Mouse (Mus musculus): Measurements from ENCODE around the gene Crtam. TPM values are rescaled to one million over a fixed set of nuclear protein-coding genes. Genes with fewer than 3 reads are reported as not detected.

Crtam gene
- total RNA-seq, 2 experiments from 2014 or later: 0.12 to 0.36 TPM

- TF ChIP-seq CTCF (conservative IDR thresholded peaks at IDR 0.05): peak; percentile 90
- Histone ChIP-seq H3K27ac (no peak overlapping the region), H3K4me3 (no peak overlapping the region)
- DNase-seq (ENCODE audit: low spot score in 2 of 2): peak; percentile 51 to 80
Observed at GRCm38 (mm10) chr9:40989940-40990588, 14.4 kb downstream of the Crtam start.

GRCm38 (mm10) chr9:40984313-40984712 is 20.1 kb downstream of the Crtam start:
- Histone ChIP-seq H3K27ac (no peak overlapping the region), H3K4me3 (no peak overlapping the region)
- DNase-seq (ENCODE audit: low spot score in 2 of 2): no peak
- TF ChIP-seq CTCF (conservative IDR thresholded peaks at IDR 0.05): no peak

DNA sequence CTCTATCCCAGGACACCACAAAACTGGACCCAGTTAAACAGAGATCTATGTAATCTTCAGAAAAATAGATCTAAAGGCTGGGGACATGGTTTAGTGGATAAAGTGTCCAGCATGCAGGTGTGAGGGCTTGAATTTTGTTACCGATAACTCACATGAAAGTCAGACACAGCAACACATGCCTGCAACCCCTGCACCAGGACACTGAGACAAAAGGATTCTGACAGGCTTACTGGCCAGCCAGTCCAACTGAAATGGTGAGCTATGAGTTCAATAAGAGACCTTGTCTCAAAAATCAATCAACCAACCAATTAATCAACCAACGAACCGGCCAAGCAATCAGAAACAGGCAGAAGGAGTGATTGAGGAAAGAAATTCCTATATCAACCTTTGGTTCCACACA is 20.7 kb downstream of the Crtam start:
- Histone ChIP-seq H3K27ac (no peak overlapping the region), H3K4me3 (no peak overlapping the region)
- no peak for TF ChIP-seq CTCF (conservative IDR thresholded peaks at IDR 0.05)
- no peak for DNase-seq (ENCODE audit: low spot score in 2 of 2)

- peak; percentile 19 to 39 for DNase-seq (ENCODE audit: low spot score in 2 of 2)
- TF ChIP-seq CTCF (conservative IDR thresholded peaks at IDR 0.05): peak; percentile 95
- Histone ChIP-seq H3K27ac (no peak overlapping the region), H3K4me3 (no peak overlapping the region)
Observed at GRCm38 (mm10) chr9:40982480-40982879, 21.9 kb downstream of the Crtam start.

DNA sequence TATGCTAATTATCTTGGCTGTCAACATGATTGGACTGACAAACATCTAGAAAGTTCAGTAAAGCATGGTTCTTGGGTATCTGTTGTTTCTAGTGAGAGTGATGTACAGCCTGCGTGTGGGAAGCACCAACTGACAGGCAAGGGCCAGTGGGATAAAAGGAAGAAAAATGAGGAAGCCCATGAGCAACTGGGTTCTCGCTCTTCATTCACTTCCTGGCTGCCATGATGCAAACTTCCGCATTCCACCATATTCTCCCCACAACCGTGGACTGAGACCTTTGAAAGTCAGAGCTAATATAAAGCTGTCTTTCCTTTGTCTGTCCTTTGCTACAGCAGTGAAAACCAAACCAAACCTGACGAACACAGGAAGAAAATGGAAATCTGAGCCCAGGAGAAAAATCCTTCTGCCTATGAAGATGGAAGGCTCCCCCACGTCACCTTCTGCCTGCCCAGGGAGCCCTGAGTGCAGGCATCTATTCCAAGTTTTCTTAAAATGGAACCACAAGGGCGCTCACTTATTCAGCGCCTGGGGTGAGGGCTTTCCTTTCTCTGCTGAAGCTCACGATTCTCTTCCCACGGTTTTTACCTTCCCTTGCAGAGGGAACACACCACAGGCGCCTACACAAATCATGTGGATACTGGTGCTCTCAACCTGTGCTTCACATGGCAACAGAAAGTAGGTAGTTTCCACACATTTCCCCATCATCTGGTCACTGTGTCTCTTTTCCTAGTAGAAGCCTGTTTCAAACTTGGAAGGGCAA is 30.2 kb downstream of the Crtam start:
- H3K27ac ChIP-seq: no peak overlapping the region
- TF ChIP-seq CTCF (conservative IDR thresholded peaks at IDR 0.05): no peak

GRCm38 (mm10) chr9:40964418-40964714 is 40.1 kb downstream of the Crtam start:
- TF ChIP-seq CTCF (conservative IDR thresholded peaks at IDR 0.05): no peak
- no peak for DNase-seq (ENCODE audit: low spot score in 2 of 2)
- H3K27ac ChIP-seq: no peak overlapping the region
- H3K4me3 ChIP-seq: peak overlapping the region; percentile 50

More for the DNA sequence above, 30.2 kb downstream of the Crtam start:
- H3K4me3 ChIP-seq: no peak overlapping the region
- no peak for DNase-seq (ENCODE audit: low spot score in 2 of 2)

- Histone ChIP-seq H3K27ac (no peak within 1 kb of the TSS), H3K4me3 (peak within 1 kb of the TSS; percentile 50)
- no peak for TF ChIP-seq CTCF (conservative IDR thresholded peaks at IDR 0.05)
- no peak for DNase-seq (ENCODE audit: low spot score in 2 of 2)
Observed at GRCm38 (mm10) chr9:40963586-40964417, 40.6 kb downstream of the Crtam start, which contains the start of gene Jhy. Jhy (minus strand) TSS chr9:40964118.

- Histone ChIP-seq H3K4me3 (no peak overlapping the region), H3K27ac (no peak overlapping the region)
- TF ChIP-seq CTCF (conservative IDR thresholded peaks at IDR 0.05): no peak
- no peak for DNase-seq (ENCODE audit: low spot score in 2 of 2)
Observed at GRCm38 (mm10) chr9:40961401-40961800, 43.0 kb downstream of the Crtam start.

- Histone ChIP-seq H3K27ac (no peak overlapping the region), H3K4me3 (no peak overlapping the region)
- no peak for TF ChIP-seq CTCF (conservative IDR thresholded peaks at IDR 0.05)
- DNase-seq (ENCODE audit: low spot score in 2 of 2): no peak
Observed at GRCm38 (mm10) chr9:40949039-40949615, 55.3 kb downstream of the Crtam start.

DNA sequence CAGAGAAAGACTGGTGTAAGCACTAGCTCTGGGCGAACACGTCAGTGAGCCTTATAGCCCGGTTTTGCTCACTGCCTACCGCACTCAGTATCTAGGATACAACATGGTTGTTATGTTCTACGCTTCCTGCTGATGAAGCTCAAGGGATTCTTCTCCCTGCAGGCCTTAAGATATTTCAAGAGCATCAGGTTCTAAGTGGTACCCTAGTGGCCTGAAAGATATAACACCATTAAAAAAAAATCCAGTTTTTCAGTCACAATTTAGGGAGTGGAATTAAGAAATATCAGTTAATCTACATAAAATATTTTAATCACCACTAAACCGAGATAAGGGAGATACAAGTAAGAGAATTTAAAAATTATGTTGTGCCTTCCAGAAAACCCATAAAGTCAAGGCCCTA is 56.0 kb downstream of the Crtam start:
- DNase-seq (ENCODE audit: low spot score in 2 of 2): no peak
- Histone ChIP-seq H3K4me3 (no peak overlapping the region), H3K27ac (no peak overlapping the region)
- TF ChIP-seq CTCF (conservative IDR thresholded peaks at IDR 0.05): peak; percentile 50

DNA sequence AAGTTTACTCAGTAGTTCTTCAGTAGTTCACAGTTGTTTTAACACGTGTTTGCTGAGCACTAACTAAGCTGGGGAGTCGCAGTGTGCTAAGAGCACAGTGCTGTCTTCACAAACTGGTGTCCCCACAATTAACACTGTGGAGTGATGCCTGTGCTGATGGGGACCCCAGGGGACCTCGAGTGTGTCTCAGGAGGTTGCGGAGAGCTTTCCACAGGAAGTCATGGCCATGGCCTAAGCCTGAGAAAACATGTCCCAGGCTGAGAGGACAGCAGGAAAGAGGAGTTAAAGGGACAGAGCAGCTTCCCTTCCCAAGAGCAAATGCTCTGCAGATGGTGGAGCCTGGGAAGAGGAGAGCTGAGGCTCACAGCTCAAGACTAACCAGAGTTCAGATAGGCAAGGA is 57.3 kb downstream of the Crtam start:
- no peak for DNase-seq (ENCODE audit: low spot score in 2 of 2)
- no peak overlapping the region for H3K4me3 ChIP-seq
- H3K27ac ChIP-seq: no peak overlapping the region
- no peak for TF ChIP-seq CTCF (conservative IDR thresholded peaks at IDR 0.05)

- peak in 1 of 2 experiments; percentile 3 for DNase-seq (ENCODE audit: low spot score in 2 of 2)
- Histone ChIP-seq H3K27ac (no peak overlapping the region), H3K4me3 (no peak overlapping the region)
- peak; percentile 70 for TF ChIP-seq CTCF (conservative IDR thresholded peaks at IDR 0.05)
Observed at GRCm38 (mm10) chr9:40937425-40937824, 67.0 kb downstream of the Crtam start.

DNA sequence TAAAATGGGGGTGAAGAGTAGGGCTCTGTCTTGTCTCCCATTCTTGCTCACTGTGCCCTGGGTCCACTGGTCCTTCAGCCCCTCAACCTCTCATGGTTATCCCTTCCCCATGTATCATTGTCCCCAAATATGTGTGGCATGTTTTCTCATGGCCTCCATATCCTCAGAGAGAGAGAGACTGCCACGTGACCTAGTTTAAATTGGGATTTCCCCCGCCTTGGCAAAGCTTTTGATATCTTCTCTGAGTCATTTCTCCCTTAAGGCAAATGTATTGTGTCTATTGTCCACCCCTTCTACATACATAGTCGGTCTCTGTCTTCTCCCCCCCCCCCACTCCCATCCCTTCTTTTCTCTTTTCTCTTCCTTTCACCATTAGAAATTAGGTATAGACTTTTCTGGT is 71.1 kb downstream of the Crtam start:
- TF ChIP-seq CTCF (conservative IDR thresholded peaks at IDR 0.05): no peak
- Histone ChIP-seq H3K27ac (no peak overlapping the region), H3K4me3 (no peak overlapping the region)
- no peak for DNase-seq (ENCODE audit: low spot score in 2 of 2)
